Mouse (Mus musculus) kidney, postnatal 0 days (tissue): ENCODE measurements at regions not wholly inside any gene's neighbourhood (a gene's known extent, or its start where the extent isn't known, plus 50 kb on each side); places are given as distances from the start of the nearest gene placed in this dataset.

Experiments used
- ATAC-seq: fragments of 200-750 bp; cut with Nextera tagmentation; replicated peaks from 2 replicates; pipeline ENCODE4 v1.8.0; 2017; ENCODE audit warnings: low read depth, moderate number of reproducible peaks, moderate TSS enrichment, moderate library complexity; ENCODE audit not compliant: low FRiP score
- DNase-seq: peaks from one replicate; pipeline ENCODE4 v3.0.0-alpha.2; 2016; ENCODE audit warnings: low spot score
- H3K27ac ChIP-seq: fragments of 300-500 bp; sonication (generic); 2 replicates; pipeline ENCODE4 v1.5.1; 2014; ENCODE audit warnings: mild to moderate bottlenecking
- H3K27me3 ChIP-seq: fragments of 300-500 bp; sonication (generic); 2 replicates; pipeline ENCODE4 v1.6.1; 2014; ENCODE audit warnings: low read length, mixed read lengths; ENCODE audit not compliant: insufficient read depth
- H3K36me3 ChIP-seq: fragments of 300-500 bp; sonication (generic); 2 replicates; pipeline ENCODE4 v1.6.1; 2014; ENCODE audit warnings: low read length, mixed read lengths; ENCODE audit not compliant: insufficient read depth
- H3K4me1 ChIP-seq: fragments of 300-500 bp; sonication (generic); replicated peaks from 2 replicates; pipeline ENCODE4 v1.6.1; 2014; ENCODE audit warnings: antibody characterized with exemption, low read length, mixed read lengths; ENCODE audit not compliant: insufficient read depth
- H3K4me2 ChIP-seq: fragments of 300-500 bp; sonication (generic); 2 replicates; pipeline ENCODE4 v1.6.1; 2014; ENCODE audit warnings: mild to moderate bottlenecking, low read length, moderate library complexity, mixed read lengths
- H3K4me3 ChIP-seq: fragments of 300-500 bp; sonication (generic); replicated peaks from 2 replicates; pipeline ENCODE4 v1.5.1; 2014; ENCODE audit warnings: low read depth, low read length
- H3K9ac ChIP-seq: fragments of 300-500 bp; sonication (generic); 2 replicates; pipeline ENCODE4 v1.6.1; 2014; ENCODE audit warnings: low read depth, low read length
- H3K9me3 ChIP-seq: fragments of 300-500 bp; sonication (generic); replicated peaks from 2 replicates; pipeline ENCODE4 v1.6.1; 2016; ENCODE audit warnings: low read length, inconsistent platforms, mixed read lengths
- CTCF ChIP-seq: IDR thresholded peaks from 2 replicates; pipeline ENCODE4 v1.5.1; 2016; ENCODE audit warnings: antibody characterized with exemption, low read depth, mild to moderate bottlenecking, moderate library complexity
- WGBS: fragments of 180-500 bp; shearing (Covaris S2); extraction: QIAGEN DNeasy Blood & Tissue Kit; methylation state at CpG from one replicate; pipeline ENCODE4 v1.1.7; 2014; 5-methylcytosine and 5-hydroxymethylcytosine counted together

GRCm38 (mm10) chr2:21034651-21035050, 66.0 kb upstream of the Arhgap21 start:
- Histone ChIP-seq H3K9ac (no peak overlapping the region), H3K27ac (no peak overlapping the region), H3K36me3 (no peaks in the 10 kb centered on the region), H3K9me3 (no peaks in the 10 kb centered on the region), H3K4me2 (peak overlapping the region; percentile 17), H3K4me1 (no peaks in the 10 kb centered on the region), H3K27me3 (no peaks in the 10 kb centered on the region), H3K4me3 (no peak overlapping the region)
- ATAC-seq, result no peak
- peak; percentile 5 for DNase-seq
- 35% methylated on average over 8 of the region's 8 CpGs for WGBS
- TF ChIP-seq CTCF, result no peak

DNA sequence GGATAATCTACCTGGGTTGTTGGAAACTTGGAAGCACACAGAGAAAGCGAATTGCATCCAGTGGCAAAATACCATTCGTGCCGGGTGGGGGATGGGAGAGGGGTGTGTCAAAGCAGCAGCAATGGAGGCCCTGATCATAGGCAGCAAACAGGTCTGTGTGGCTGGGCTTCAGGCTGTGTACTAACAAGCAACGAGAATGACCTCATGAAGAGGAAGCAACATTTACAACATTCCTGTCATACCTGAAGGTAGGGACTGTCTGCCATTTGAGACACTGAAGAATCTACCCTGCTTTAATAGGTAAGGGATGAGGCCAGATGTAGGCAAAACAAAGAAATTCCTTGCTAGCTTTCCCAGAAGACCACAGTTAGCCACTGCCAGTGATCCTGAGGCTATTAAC, 62.0 kb upstream of the Arhgap21 start:
- Histone ChIP-seq H3K4me3 (no peak overlapping the region), H3K27ac (no peak overlapping the region), H3K9ac (no peak overlapping the region), H3K4me2 (no peak overlapping the region), H3K4me1 (no peaks in the 10 kb centered on the region), H3K36me3 (no peaks in the 10 kb centered on the region), H3K9me3 (no peaks in the 10 kb centered on the region), H3K27me3 (no peaks in the 10 kb centered on the region)
- DNase-seq, result no peak
- no peak for TF ChIP-seq CTCF
- 50% methylated on average over 4 of the region's 4 CpGs for WGBS
- no peak for ATAC-seq

DNA sequence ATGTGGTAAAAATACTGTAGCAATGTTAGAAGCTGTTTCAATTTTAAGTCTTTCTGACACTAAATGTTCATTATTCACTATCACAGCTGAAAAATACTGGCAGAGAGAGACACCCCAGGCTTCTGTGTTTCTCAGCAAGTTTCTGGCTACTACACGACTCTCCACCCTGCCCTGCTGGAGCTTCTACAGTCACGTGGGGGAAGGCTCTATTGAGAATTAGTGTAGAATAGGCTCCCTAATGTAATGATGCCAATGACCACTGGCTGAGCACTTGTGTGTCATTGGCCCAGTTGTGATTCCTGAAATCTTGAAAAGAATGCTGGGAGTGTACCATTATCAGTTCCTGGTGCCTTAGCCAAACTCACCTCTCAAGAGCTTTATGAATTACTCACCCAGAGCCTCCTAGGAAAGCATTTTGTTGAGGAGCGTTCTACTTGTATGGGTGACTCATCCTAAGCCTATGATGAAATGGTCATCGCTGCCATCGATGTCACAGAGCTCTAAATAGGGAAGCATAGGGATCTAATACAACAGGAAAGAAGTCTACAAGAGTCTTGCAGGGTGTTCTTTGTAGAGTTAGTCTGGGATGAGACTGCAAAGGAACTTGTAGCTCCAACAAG, 60.8 kb upstream of the Arhgap21 start:
- DNase-seq (no peak), ATAC-seq (no peak)
- no peak overlapping the region for H3K9ac ChIP-seq
- H3K4me3 ChIP-seq, result no peak overlapping the region
- no peak for TF ChIP-seq CTCF
- no peaks in the 10 kb centered on the region for H3K4me1 ChIP-seq
- no peaks in the 10 kb centered on the region for H3K36me3 ChIP-seq
- H3K27ac ChIP-seq, result no peak overlapping the region
- H3K27me3 ChIP-seq, result no peaks in the 10 kb centered on the region
- 75% methylated on average over 5 of the region's 5 CpGs for WGBS
- H3K9me3 ChIP-seq, result no peaks in the 10 kb centered on the region
- H3K4me2 ChIP-seq, result no peak overlapping the region

DNA sequence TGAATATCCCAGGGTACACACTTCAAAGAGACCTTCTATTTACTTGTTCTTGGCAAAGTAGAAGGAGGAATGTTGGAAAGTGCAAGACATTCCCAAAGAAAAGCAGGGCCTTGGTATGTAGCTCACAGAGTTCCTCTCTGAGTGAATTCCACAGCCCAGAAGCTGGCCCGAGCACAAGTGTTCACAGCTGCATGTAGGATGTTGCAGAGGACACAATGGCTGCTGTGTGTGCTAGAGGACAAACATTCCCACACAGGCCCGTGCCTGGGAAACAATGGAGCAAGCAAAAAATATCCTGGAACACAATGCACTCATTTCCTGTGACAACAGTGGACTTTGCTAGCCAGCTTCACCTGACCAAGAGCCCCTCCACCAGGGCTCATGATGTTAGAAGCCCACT, 59.9 kb upstream of the Arhgap21 start:
- ATAC-seq, result no peak
- H3K9ac ChIP-seq, result no peak overlapping the region
- DNase-seq, result peak; percentile 28
- H3K4me2 ChIP-seq, result no peak overlapping the region
- no peak for TF ChIP-seq CTCF
- H3K27ac ChIP-seq, result no peak overlapping the region
- no peaks in the 10 kb centered on the region for H3K27me3 ChIP-seq
- WGBS, result 36% methylated on average over 2 of the region's 2 CpGs
- no peaks in the 10 kb centered on the region for H3K36me3 ChIP-seq
- no peak overlapping the region for H3K4me3 ChIP-seq
- no peaks in the 10 kb centered on the region for H3K9me3 ChIP-seq
- H3K4me1 ChIP-seq, result no peaks in the 10 kb centered on the region

DNA sequence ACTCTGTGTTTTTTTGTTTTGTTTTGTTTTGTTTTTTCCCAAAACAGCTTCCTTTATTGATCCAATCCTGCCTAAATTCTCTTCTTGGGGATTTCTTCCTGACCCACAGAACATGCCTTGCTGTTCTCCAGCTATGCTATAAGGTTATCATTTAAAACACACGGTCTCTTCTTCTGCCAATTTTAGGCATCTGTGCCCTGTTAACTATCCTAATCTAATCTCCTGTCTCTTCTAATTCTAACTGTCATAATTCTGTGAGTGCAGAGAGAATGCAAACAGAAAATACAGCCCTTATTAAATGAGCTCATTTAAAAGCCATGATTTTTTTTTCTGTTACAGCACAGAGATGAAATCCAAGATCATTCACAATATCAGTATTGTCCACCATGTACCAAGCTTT, 49.9 kb upstream of the Arhgap21 start:
- DNase-seq, result no peak
- Histone ChIP-seq H3K27ac (no peak overlapping the region), H3K27me3 (no peaks in the 10 kb centered on the region), H3K9ac (no peak overlapping the region), H3K4me2 (no peak overlapping the region), H3K4me1 (no peaks in the 10 kb centered on the region), H3K36me3 (no peaks in the 10 kb centered on the region), H3K4me3 (no peak overlapping the region), H3K9me3 (no peaks in the 10 kb centered on the region)
- TF ChIP-seq CTCF, result no peak
- ATAC-seq, result no peak
- 91% methylated on average over 1 of the region's 1 CpGs for WGBS
